Mouse (Mus musculus) activated CD4-positive, CD25-positive, alpha-beta regulatory T cell, adult 4 months (primary cell): ENCODE measurements around the gene Paqr5. TPM values are rescaled to one million over a fixed set of nuclear protein-coding genes. Genes with fewer than 3 reads are reported as not detected.

ENCODE experiments used
- ATAC-seq: one replicate; pipeline ENCODE4 v1.8.0; 2017
- polyA plus RNA-seq, 2 experiments: library from polyadenylated mRNA; unstranded; fragments of 100-300 nt; shearing (Covaris generic); gene quantifications; one replicate each; pipeline ENCODE4 v1.2.1; 2017

Paqr5 gene
- polyA plus RNA-seq, result under 1 TPM in 1 of 2 experiments, not detected in 1; 0.26 TPM

DNA sequence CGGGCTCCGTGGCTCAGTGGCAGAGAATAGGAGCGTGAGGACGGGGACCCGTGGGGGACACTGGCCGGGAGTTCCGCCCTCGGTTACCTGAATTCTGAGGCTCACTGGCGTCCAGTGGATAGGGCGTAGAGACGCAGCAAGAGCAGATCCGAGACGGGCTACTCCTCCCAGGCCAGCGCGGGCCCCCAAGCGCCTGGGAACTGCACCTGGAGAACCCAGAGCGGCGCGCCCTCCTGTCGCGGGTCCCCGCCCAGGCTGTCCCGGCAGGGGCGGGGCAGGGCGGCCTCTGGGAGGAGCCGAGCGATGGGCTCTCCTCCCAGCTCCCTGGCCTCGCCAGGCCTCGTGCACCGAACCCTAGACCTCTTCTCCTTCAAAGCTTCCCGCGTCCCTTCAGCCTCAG is at the start of gene Paqr5:
Paqr5 (minus strand) TSS at position 257 of the 400 bp plus-strand sequence.
- ATAC-seq, result no peak

DNA sequence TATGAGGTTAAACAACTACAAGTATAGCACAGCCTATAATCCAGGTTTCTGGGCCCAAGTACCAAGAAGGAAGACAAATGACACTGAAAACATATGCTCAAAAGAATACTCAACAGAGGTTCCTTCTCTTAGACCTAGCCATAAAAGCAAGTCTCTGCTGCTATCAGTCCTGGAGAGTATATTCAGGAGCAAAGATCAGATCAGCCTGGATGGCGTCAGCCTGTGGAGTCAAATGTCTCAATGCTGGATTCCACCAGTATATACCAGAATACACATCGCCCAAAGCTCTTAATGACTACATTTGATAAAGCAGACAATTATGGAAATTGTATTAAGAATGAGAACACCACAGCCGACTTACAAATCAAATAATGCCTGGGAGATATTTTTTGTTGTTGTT is 35.6 kb upstream of the Paqr5 start:
- ATAC-seq, result no peak

DNA sequence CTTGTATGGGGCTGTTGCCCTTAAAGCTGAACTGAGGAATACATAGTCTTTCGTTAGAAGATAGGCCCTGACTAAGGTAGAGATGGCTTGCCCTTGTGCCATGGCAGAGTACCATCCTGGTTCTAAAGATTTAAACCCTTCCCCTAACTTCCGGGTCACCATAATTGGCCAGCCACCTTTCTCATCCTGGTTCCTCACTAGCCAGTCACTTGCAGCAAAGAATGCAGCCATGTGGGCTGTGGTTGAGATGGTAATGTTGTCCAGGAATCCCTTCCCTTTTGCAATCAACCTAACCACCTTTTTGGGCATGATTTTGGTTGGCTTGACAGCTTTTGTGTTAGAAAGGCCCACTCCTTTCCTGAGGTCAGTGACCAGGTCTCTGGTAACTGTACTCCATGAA is 33.8 kb upstream of the Paqr5 start:
- no peak for ATAC-seq

DNA sequence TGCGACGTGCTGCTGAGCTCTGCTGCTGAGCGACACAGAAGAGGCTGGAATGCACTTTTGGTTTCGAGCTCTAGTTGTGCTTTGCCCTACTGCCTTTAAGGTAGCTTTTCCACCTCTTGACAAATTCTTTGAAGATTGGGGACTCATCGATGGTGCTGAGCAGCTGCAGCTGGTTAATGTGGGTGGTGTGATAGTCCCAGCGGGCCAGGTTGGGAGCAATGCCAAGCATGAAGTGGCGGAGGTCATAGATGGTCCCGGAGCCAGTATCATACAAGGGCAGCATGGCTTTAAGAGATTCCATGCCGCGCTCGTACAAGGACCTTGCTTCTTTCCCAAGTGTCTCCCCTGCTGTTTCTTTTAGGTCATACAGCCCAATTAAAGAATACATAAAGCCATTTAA is 33.3 kb upstream of the Paqr5 start:
- no peak for ATAC-seq

DNA sequence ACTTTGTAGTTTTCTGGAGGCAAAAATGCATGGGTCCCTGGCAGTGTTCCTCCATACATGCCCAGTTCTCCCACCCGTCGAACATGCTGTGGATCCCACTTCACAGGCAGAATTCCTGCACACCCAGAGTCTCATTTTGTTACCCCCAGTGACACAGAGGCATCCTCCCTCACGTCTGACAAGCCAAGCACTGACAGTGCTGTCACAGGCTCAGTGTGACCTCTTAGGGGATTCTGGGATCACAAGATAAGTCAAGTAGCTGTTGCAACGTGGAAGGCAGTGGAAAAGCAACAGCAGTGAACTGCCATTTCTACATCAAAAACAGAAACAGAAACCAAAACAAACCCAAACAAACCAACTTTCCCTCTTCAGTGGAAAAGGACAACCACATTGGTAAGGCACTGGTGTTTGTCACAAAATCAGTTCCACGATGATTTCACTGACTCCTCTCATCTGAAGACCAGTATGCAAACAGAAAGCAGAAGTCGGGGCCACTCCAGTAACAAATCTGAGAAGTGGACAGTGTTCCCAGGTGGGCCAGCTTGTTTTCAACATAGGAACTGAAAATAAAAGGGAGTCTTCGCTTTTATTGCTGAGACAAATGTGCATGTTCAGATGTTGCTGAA is 31.3 kb upstream of the Paqr5 start:
- ATAC-seq, result peak; percentile 36

DNA sequence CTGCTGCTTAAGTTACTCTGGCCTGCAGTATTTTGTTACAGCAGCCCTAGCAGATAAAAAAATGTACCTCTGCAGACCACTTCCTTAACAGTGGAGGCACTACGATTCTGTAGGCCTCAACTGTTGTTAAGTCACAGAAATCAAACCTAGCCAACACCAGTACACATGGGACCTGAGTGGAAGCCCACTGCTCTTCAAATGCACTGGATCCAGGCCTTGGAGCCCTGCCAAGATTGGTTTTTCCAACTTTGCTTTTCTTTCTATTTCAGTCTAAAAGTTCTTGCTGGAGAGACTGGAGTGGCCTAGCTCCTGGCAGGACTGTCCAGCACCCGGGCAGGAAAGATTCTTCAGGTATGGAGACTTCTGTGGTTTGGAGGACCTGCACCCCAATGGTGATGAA is 29.6 kb upstream of the Paqr5 start:
- ATAC-seq, result no peak

DNA sequence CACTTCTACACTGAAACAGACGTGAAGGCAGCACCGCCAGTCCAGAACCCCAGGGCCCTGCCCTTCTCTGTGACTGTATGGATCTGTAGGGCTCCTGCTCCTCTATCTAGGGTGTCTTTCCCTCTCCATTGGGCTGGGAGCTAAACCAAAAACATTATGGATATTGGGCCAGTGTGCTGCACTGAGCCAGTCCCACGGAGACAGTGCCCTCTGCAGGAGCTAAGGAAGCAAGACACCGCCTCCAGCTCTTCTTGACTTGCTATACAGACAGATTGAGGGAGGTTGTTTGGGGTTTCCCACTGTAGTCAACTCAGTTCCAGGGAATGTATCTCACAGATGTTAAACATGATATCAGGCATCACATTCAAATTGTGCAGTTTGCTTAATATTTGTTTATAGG is 24.1 kb upstream of the Paqr5 start:
- ATAC-seq, result no peak

DNA sequence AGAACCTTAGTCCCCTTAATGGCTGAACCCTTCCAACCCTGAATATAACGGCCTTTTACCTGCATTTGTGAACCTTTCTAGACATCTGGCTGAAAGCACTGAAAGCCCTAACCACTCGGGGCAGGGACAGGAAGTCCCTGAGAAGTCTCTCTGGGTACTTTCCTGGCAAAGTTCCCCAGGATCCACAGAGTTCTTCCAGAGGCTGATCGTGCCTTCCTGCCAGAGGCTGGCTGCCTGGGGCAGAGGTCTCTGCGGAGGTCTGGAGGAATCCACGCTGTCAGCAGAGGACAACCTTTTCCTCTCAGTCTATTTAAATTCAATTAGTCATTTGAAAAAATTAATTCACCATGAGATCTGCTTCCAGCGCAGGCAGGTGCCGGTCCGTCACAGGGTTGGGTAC is 22.5 kb upstream of the Paqr5 start:
- no peak for ATAC-seq

DNA sequence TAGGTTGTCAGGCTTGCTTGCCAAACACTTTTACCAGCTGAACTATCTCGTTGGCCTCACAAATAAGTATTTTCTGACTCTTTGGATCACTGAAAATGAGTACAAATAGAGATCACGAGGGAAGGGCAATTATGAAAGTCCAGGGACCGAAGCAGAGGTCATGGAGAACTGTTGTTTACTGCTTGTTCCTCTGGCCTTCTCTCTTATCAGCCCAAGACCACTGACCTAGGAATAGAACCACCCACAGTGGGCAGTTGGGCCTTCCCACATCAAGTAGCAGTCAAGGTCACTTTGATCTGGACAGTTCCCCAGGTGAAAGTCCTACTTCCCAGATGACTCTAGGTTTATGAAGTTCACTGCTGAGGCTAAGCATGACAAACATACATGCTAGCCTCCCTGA is 15.5 kb upstream of the Paqr5 start:
- no peak for ATAC-seq

DNA sequence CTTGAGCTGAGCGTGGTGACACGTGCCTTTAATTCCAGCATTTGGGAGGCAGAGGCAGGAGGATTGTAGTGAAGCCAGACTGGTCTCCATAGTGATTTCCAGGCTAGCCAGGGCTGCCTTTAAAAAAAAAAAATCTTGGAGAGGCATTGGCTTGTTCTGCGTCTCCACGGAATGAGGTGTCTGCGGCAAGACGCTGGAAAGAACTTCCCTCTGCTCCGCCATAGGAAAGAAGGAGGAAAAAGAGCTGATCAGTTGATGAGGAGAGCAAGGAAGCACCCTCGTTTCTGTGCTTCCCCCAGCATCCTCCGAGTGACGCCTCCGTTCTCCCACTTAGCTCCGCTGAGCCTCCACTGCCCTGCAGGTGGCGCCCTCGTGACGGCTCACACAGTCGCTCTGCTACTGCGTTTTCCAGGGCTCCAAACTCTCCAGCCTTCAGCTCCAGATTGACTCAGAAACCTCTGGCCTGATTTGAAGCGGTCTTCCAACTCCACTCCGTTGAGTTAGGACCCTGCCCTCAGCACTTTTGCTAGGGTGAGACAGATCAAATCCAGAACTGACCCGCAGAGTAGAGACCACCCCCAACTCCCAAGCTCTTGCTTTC is 13.5 kb upstream of the Paqr5 start:
- no peak for ATAC-seq

DNA sequence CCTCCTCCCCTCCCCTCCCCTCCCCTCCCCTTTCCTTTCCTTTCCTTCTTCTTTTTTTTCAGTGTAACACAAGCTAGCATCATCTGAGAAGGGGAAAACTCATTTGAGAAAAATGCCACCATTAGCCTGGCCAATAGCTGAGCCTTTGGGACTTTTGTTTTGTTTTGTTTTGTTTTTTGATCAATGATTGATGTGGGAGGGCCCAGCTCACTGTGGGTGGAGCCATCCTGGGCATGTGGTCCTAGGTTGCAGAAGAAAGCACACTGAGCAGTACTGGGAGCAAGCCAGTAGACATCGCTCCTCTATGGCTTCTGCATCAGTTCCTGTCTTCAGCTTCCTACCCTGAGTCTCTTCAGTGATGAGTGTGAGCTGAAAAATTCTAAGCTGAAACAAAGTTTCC is 9.2 kb upstream of the Paqr5 start:
- ATAC-seq, result no peak

DNA sequence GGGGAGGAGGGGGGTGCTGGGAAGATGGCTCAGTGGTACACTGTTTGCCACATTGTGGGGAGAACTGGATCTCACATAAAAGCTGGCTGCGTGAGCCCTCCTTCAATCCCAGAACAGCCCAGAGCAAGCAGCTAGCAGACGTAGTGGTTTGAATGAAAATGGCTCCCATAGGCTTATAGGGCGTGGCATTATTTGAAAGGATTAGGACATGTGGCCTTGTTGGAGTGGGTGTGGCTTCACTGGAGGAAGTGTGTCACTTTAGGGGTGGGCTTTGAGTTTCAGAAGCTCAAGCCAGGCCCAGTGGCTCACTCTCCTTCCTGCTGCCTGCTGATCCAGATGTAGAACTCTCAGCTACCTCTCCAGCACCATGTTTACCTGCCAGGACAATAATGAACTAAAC is 5.5 kb upstream of the Paqr5 start:
- ATAC-seq, result no peak

DNA sequence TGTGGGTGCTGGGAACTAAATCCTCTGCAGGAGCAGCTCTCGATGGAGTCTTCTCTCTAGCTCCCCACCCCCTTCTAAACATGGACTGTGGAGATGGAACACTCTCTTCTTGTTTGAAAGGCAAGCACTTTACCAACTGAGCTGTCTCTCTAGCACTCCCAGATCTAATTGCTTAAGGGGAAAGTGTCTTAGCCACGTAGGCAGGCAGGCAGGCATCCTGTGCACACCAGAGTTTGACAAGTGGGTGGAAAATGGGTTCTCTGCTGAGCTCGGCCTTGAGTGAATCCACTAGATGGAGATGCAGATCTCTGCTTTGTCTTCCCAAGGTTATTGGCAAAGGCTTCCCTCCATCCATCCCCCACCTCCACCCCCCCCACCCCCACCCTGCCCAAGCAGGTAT is 1.4 kb upstream of the Paqr5 start:
- ATAC-seq, result no peak

DNA sequence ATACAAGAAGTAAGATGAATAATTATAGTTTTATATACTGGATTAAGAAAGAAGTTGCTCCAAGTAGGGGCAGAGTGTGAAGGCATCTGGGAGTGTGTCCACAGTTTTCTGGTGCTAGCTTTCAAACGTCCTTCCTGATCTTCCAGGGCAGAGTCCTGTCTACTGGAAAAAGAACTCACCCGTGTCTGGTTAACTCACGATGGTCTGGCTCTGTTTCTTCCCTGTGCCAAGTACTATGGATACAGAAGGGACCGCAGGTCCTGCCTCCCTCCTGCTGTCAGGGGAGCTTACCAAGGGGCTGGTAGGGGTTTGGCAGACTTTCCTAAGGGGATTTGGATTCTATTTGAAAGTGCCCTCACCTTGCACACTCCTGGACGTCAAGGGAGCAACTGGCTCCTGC is 1.6 kb downstream of the Paqr5 start:
- no peak for ATAC-seq

DNA sequence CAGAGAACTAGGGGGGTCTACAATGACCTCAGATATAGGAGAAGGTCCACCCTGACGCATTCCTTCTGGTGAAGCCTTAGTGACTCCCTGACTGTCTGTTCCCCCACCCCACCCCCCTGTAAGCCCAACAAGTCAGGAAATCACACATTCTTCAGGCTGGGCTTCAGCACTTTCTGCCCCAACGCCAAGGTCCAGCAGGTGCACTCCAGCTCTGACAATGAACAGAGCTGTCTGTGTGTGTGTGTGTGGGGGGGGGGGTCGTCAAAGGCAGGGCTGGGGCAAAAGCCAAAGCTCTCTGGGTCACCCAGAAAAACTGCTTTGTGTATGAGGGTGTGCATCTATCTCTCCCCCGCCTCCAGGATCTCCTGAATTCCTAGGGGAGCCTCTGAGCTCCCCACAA is 2.8 kb downstream of the Paqr5 start:
- no peak for ATAC-seq

DNA sequence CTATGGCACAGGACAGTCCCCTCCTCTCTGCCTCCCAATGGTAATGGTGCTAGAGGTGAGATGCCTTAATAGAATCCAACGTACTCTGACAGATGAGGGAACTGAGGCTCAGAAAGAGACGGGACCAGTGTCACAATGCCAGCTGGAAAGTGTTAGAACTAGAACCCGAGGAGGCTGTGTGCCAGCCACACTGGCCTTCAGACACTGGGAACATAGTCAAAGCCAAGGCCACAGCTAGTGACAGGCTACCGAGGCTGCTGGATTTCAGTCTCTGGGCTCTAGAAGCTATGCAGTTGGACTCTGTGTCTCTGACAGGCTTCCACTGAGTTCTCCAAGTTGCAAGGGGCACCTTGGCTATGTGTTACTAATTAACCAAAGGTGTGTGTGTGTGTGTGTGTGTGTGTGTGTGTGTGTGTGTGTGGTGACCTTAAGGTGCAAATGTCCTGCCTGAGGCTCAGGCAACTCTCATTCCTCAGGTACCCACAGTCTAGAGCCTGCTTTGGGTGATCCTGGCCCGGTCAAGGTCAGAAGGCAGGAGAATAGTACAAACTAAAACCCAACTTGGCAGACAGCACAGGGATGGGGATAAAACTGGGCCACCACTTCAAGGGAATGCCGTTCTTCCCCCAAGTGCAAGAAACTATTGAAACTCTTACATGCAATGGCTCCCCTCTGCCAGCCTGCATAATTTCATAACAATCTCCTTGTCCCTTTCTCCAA is 3.5 kb downstream of the Paqr5 start:
- ATAC-seq, result no peak

DNA sequence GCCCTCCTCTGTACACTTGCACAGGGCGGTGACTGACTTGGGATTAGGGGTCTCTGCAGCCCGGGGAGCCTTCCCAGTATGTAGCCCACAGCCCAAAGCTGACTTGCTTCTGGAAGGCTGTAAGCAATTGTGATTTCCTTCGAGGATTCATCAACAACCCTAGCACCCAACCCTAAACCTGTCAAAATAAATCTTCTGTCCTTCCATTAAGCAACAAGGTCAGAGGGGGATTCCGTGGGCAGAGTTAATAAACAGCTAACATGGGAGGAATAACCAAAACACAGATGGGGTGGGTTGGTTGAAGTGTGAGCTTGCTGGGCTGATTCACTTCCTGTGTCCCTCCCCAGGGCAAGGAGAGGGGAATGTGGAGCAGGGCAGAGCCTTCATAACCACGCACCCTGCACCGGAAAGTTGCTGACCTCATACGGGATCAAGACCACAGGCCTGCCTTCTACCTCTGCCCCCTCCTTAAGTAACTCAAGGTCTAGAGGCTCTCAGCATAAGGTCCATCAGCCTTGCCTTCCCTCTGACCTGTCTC is 5.0 kb downstream of the Paqr5 start:
- ATAC-seq, result no peak

DNA sequence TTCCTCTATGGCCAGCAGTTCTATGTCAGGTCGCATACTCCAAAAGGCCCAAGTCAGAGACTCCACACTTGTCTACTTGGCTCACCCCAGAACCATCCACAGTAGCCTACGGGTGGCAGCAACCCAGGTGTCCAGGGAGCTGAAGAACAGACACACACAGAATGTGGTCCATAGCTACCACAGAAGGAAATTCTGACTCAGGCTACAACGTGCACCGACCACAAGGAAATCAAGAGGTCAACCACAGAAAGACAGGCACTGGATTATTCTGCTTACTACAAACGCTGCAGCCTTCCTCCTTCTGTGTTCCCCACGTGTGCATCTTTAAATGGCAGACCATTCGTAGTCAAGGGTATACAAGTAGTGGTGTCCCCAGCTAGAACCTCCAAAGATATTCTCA is 6.4 kb downstream of the Paqr5 start:
- ATAC-seq, result no peak

DNA sequence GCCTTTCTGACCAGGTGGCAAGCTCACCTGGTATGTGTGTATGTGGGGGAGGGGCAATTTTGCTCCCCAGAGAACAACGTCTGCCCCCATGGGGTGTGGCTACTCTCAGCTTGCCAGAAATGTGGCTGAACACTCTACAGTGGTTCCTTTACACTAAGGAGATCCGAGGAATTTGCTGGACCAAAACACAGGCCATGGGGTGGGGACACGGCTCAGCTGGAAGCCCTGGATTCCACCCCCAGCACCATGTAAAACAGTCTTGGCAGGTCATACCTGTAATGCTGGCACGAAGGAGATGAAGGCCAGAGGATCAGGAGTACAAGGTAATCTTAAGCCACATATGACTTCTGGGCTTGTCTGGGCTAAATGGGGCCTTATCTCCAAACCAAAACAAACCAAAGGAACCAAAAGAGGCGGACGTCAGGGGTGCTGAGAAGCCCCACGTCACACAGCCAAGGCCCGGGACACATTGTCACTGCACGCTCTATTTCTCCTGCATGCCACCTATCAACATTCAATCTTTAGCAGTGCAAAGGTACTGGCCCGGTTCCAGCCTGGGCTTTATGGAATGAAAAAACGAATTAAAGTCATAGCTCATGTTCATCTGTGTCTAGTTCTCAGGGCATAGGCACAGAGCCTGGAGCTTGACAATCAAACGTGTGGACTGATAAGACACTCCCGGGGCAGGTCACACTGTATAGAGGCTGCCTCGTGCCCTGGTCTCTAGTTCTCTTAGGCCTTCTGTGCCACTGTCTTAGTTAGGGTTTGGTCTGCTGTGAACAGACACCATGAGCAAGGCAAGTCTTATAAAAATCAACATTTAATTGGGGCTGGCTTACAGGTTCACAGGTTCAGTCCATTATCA is 8.2 kb downstream of the Paqr5 start:
- ATAC-seq, result no peak

DNA sequence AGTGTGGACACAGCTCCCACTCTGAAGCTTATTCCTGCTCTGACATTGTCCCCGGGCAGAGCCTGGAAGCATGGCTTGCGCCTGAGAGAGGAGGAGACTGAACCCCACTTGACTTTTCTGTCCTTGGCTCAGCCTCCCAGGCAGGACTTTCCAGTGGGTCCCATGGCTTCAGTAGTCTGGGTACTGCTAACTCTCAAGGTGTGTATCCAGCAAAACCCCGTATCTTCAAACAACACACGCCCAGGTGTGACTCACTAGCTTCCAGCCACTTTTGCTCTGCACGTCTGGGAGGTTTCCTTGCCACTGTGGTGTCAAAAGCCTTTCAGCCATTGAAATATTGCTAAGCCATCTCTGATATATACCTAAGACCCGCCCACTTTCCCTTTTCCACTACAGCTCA is 9.3 kb downstream of the Paqr5 start:
- no peak for ATAC-seq

DNA sequence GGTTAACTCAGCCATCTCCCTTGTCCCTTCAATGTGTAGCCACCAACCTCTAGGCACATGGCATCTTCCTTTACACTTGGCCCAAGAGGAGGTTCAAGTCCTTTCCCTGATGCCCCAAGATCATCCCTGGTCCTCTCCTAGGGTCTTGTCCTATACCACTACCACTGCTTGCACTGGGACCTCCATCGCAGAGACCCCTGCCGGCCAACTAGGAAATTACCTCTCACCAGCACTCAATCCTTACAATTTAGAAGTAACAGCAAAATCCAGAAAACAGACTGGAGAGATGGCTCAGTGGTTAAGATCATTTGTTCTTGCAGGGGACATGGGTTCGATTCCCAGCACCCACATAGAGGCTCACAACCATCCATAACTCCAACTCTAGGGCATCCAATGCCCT is 11.2 kb downstream of the Paqr5 start:
- ATAC-seq, result no peak

DNA sequence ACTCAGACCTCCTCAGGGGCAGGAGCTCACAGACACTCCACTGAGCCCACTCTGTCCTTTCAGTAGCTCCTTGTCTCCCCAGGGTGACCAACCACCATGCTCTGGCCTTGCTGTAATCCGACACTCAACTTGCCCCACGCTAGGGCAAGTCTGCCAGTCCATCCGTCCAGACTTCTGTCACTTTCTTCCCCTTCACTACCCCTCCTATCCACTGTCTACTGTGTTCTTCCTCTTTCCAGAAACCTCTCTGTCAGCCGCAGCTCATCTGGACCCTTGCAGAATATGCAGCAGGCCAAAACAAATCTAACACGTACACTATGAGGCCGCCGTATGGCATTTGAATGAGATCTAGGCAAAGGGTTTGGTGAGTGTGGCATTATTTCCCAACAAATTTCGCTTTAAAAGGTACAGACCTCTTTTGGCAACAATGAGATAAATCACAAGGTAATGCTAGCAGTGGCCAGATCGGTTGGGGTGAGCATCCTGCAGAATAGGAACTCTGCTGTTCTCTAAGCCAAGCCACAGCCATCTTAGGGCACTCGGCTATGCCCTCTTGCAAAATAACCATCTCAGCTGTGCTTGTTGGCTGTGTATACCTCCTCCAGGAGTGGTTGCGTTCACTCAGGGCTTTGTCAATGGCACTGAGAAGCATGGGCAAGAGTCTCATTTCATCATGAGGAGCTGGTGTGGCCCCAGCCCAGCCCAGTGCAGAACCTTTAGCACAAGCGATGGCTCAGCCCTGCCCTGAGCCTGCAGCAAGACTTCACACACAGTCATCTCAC is 13.1 kb downstream of the Paqr5 start:
- no peak for ATAC-seq
